Mouse (Mus musculus): ENCODE results near the gene Scrn2.

Scrn2 gene

GRCm38 (mm10) chr11:97052219-97052646 lies 22.5 kb downstream of the Scrn2 start:
- DNase-seq, result no peak

GRCm38 (mm10) chr11:97063274-97063920 lies 33.7 kb downstream of the Scrn2 start:
- DNase-seq, result no peak

DNA sequence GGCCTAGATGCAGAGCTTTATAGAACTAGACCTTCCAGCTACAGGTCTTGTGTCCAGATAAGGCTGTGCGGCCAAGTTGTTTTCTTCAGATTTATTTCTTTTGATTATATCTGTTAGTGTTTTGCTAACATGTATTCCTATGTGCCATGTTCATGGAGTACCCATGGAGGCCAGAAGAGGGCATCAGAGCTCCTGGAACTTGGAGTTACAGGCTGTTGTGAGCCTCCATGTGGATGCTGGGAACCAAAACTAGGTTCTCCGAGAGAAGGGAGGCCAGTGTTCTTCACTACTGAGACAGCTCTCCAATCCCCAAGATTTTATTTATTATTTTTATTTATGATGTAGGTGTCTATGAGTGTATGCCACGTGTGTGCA lies 34.2 kb downstream of the Scrn2 start:
- DNase-seq, result no peak

DNA sequence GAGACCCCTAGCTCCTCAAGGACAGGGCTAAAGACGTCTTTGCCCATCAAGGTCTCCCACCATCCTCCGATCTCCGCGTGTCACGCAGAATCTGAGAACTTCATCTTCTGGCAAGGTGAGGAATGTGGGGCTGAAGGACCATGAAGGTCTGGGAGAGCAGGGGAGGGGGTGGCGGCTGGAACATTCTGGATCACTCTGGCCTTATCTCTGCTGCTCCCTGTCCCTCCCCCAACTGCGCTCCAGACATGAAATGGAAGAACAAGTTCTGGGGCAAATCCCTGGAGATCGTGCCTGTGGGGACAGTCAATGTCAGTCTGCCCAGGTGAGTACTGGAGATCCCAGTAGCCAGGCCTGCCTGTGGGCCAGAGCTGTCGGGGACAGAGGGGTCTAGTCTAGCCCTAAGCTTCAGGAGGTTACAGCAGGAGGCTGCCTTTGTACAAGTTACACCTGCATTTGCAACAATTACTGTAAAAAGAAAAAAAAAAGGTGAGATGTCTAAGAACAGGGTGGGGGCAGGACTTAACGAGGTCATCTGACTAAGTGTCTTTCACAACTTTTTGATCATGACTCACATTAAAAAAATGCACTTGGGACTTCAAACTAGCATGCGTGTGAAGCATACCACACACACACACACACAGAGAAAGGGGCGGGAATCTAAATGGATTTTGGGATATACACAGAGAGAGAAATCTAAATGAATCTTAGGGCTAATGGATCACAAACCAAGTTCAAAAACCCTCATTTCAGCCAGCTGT lies 36.0 kb downstream of the Scrn2 start:
- DNase-seq, result no peak

- DNase-seq, result no peak
Measured at GRCm38 (mm10) chr11:97066656-97067360, 37.1 kb downstream of the Scrn2 start.

GRCm38 (mm10) chr11:97069333-97069732 lies 39.6 kb downstream of the Scrn2 start:
- no peak for DNase-seq

DNA sequence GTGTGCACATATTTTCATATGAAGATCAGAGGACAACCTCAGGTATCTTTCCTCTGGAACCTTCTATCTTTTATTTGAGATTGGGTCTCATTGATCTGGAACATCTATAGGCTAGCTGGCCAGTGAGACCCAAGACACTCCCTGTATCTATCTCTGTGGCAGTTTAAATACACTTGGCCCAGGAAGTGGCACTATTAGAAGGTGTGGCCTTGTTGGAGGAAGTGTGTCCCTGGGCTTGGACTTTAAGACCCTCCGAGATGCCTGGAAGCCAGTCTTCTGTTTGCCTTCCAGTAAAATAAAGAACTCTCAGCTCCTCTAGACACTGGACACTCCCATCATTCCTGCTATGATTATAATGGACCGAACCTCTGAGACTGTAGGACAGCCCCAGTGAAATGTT lies 40.0 kb downstream of the Scrn2 start:
- no peak for DNase-seq

DNA sequence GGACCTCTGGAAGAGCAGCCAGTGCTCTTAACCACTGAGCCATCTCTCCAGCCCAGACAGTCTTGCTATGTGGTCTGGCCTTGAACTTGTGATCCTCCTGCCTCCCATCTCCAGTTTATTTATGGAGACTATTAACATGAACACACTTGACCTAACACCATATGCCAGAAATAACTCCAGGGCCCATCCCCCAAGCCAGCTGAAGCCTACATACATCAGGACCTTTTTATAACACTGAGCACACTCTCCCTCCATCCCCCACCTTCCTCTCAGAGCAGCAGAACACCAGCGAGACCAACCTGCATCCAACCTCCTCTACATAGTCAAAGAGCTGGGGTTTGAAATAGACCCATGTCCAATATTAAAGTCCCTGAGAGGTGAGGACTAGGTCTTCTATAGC lies 41.4 kb downstream of the Scrn2 start:
- no peak for DNase-seq

DNA sequence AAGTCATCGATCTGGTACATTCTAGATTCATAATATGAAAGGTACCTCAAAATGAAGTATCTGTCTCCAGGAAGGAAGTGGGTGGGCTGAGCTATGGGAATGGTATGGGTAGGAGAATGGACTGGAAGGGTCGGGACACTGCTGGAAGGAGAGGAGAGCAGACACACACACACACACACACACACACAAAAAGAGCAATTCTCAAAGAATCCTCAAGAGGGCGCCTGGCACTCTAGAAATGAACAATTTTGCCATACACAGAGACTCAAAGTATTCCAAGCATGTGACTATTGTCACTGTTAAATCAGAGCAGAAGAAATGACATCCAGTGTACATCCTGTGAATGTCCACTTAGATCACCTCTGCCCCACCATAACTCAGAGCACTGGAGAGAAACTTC lies 42.8 kb downstream of the Scrn2 start:
- DNase-seq, result peak; percentile 46

- DNase-seq, result no peak
Measured at GRCm38 (mm10) chr11:97074235-97074634, 44.5 kb downstream of the Scrn2 start.

- DNase-seq, result no peak
Measured at GRCm38 (mm10) chr11:97078751-97079150, 49.0 kb downstream of the Scrn2 start.

GRCm38 (mm10) chr11:97080291-97080690 lies 50.6 kb downstream of the Scrn2 start:
- DNase-seq, result no peak

- no peak for DNase-seq
Measured at GRCm38 (mm10) chr11:97082977-97083376, 53.2 kb downstream of the Scrn2 start.

Measured in right cerebral cortex, postnatal 4 days (tissue).